Mouse (Mus musculus): ENCODE measurements at regions not wholly inside any gene's neighbourhood (a gene's known extent, or its start where the extent isn't known, plus 50 kb on each side); places are given as distances from the start of the nearest gene placed in this dataset.

DNA sequence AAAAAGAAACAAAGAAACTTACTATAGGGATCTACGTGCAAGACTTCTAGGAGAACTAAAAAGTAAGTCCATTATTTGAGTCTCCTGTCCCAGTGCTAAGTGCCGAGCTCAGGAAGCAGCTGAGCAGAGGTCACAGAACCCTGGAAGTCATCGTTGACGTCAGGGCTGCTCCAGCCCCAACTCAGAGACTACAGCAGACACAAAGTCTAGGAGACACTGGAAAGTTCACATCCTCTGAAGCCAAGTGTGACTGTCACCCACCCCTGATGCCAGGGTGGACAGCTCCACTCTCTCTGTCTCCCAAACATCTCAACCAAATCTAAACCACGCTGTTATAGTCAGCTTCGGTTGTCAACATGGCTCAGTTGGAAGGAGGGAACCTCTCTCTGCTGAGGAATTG lies 124.9 kb downstream of the Rpap3 start:
- no peak for ATAC-seq (ENCODE audit: insufficient number of reproducible peaks, low FRiP score, low TSS enrichment)

DNA sequence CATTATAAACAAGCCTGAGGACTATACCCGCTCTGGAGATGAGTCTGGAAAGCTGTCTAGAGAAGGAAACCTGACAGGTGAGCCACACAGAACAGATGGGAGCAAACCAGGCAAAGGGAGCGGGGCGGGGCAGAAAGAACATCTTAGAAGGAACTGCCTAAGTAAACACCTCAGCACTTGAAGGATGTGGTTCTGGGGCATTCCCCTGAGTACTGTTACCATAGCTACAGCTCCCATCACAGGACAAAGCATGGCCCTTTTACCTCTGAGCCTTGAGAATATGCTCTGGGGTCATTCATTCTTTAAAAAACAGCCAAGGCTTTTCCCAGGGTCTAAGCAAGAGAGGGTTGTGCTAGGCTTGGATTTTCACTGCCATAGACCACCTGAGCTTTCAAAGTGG lies 127.6 kb downstream of the Rpap3 start:
- no peak for ATAC-seq (ENCODE audit: insufficient number of reproducible peaks, low FRiP score, low TSS enrichment)

DNA sequence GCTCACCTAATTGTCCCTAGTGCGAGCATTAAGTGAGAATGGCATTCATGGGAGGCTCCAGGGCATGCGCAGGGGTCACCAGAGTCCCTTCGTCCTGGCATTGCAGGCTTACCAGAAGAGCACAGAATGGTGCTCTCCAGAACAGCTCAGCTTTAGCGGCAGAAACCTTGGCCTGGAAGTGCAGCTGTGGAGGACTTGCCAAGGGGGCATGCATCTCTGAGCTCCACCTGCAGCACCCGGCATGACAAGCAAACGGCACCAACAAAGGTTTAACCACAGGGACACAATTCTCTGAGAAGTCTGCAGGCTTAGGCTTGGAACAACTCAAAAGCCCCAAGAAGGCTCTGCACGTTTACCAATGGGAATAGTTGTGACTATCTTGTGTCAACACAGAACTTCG lies 128.4 kb downstream of the Rpap3 start:
- ATAC-seq (ENCODE audit: insufficient number of reproducible peaks, low FRiP score, low TSS enrichment): no peak

DNA sequence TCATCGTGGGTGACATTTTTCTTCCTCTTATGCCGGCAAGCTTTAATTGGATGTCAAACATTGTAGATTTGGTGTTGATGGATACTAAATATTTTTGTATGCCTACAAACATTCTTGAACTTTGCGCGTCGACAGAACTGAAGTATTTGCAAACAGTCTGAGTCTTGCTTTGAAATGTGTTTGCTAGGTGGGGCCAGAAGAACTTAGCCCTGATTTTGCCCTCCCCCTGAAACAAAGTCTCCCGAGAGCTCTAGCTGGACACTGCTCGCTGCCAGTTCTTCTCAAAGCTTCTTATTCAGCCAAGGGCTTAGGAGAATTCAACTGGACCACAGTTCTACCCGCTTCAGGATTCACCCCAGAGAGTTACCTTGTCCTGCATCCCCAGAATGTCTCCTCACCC lies 133.0 kb downstream of the Rpap3 start:
- ATAC-seq (ENCODE audit: insufficient number of reproducible peaks, low FRiP score, low TSS enrichment): no peak

DNA sequence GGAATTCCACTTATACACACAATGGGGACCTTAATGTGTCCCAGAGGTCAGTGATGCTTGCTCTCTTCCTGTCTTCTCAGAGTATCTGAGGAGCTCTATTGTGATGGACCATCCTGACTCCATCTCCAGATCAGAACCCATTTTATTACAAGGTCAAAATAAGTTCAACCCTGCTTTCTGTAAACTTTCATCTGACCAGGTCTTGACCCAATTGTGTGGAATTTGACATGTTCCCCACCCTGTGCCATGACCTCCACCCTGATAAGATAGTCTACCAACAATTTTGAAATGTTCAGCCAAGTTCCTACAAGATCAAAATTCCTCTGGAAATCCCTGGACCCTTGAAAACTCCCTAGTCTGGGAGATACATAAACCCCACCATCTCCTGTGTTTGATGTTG lies 133.7 kb downstream of the Rpap3 start:
- ATAC-seq (ENCODE audit: insufficient number of reproducible peaks, low FRiP score, low TSS enrichment): no peak

DNA sequence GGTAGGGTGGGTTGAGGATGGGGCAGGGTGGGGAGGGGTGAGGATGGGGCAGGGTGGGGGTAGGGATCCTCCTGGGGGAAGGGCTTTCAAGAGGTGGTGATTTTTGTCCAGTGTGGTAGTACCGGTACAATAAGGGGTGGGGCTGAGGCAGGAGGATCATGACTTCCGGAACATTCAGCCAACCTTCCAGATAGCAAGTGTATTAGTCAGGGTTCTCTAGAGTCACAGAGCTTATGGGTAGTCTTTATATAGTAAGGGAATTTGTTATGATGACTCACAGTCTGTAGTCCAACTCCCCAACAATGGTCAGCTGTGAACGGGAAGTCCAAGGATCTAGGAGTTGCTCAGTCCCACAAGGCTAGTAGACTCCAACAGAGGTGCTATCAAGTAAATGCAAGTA lies 145.5 kb downstream of the Rpap3 start:
- ATAC-seq (ENCODE audit: insufficient number of reproducible peaks, low FRiP score, low TSS enrichment): no peak

DNA sequence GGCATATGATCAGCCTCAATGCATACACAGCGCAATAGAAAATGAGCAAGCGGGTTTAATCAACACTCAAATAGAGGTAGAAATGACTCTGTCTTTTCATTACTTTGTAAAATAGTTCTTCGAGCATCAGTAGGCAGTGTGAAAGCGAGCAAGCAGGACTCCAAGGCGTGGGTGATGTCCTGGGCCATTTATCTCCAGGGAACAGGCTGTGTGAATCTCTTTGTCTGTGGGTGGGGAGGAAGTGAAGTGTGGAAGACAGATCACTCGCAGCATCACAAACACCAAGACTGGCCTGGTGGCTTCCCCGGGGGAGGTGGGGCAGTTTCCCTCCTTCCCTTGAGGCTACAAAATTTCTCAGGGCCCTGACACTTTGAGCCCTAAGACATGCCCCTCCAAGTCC lies 146.9 kb downstream of the Rpap3 start:
- no peak for ATAC-seq (ENCODE audit: insufficient number of reproducible peaks, low FRiP score, low TSS enrichment)

DNA sequence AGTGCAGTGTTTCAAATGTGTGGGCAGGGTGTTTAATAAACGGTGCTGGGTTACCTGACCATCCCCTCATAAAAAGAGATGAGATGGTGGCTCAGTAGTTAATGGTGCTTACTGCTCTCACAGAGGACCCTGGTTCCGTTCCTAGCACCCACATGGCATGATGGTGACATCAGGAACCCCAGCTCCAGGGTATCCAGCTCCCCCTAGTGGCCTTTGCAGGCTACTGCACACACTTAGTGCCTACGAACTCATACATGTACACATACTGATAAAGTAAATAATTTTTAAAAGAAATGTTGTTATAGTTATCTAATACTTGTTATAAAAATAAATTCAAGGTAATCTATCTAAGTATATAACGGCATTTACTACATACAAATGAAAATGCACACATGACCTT lies 157.3 kb downstream of the Rpap3 start:
- no peak for ATAC-seq (ENCODE audit: insufficient number of reproducible peaks, low FRiP score, low TSS enrichment)

DNA sequence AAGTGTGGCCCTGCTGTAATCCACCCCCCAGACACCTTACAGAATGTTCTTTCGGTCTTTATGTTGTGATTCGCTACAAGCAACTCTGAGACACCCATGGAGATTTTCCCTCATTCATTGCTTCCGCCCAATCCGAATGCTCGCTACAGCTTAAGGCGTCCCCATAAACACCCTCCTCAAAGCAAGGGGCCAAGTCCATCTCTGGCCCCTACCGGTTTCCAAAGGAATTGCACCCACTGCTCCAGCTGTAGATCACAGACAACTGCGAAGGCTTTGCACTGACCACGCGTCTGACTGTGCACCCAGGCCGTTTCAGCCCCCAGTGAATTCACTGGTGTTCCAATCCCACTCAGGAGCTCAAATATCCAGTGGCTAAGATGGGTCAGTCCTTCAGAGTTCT lies 160.6 kb downstream of the Rpap3 start:
- no peak for ATAC-seq (ENCODE audit: insufficient number of reproducible peaks, low FRiP score, low TSS enrichment)

DNA sequence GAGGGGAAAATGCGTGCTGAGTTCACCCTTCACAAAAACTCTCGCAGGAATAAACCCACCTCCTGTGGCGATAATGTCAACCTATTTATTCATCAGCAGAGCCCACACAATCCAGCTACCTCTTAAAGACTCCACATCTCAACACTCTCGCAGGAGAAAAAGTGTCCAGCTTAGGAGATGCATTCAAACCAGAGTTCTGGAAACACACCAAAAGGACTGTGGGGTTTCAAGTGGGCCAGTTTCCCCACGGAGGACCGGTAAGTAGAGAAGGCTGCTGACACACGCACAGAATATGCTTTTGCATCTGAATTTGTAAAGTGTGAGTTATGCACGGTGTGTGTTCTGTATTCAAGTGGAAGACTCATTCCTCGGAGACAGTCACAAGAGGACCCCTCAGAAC lies 164.0 kb downstream of the Rpap3 start:
- ATAC-seq (ENCODE audit: insufficient number of reproducible peaks, low FRiP score, low TSS enrichment): no peak

DNA sequence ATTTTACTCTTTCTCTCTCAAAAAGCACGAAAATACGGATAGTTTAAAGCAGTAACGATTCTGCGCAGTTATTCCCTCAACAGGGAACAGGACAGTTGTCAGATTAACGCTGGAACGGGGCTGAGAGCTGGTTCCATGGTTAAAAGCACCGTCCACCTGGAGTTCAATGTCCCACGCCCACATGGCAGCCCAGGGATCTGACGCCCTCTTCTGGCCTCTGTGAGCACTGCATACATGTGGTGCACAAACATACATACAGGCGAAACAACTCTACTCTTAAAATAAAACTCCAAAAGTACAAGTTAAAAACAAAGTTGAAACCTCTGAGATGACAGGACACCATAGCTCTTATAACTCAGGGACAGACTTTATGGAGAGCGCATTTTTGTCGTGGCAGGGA lies 169.5 kb downstream of the Rpap3 start:
- no peak for ATAC-seq (ENCODE audit: insufficient number of reproducible peaks, low FRiP score, low TSS enrichment)

DNA sequence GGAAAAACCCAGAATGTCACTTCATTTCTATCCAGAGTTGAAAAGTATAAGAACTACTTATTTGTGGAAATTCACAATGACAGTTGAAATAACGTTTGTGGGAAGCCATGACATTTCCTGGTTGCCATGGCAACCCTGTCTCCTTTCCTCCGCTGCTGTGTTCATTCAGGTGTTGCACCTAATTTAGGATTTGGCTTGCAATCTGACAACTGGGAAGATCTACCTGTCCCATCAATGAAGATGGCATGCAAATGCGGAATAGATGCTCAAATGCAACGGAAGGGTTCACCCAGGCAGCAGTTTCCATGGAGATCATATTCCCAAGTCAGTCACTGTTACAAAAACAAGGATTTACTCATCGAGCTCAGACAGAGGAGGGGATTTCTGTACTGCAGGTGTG lies 170.7 kb downstream of the Rpap3 start:
- no peak for ATAC-seq (ENCODE audit: insufficient number of reproducible peaks, low FRiP score, low TSS enrichment)

DNA sequence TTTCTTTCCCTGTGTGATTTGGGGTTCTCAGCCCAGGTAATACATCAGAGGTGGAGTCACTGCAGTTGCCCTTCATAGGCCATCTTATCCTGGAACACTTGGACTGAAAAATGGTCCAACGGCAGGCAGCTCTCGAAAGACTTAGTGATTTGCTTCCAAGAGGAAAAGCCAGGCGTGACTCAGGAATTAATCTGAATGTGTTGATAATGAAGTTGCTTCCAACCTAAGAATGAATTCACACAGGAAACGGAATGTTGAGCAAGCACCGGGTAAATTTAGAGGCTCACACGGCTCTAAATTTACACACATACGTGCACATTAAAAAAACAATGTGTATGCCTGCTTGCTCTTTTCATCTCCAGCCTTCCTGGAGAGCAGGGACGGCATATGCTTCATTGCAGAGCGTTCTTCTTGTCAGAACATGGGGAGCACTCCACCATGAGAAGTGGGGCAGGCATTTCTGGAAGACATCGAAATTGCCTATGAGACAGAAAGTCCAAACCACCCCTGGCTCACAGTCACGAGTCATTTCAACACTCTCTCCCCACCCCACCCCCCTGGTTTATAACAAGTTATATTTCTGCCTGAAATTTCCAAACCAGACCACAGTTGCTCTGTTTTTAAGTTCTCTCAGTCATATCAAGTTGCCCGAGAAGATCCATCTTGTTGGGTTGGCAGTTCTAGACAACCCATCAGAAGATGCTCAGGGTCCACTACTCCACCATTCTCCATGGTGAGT lies 171.9 kb downstream of the Rpap3 start:
- no peak for ATAC-seq (ENCODE audit: insufficient number of reproducible peaks, low FRiP score, low TSS enrichment)

DNA sequence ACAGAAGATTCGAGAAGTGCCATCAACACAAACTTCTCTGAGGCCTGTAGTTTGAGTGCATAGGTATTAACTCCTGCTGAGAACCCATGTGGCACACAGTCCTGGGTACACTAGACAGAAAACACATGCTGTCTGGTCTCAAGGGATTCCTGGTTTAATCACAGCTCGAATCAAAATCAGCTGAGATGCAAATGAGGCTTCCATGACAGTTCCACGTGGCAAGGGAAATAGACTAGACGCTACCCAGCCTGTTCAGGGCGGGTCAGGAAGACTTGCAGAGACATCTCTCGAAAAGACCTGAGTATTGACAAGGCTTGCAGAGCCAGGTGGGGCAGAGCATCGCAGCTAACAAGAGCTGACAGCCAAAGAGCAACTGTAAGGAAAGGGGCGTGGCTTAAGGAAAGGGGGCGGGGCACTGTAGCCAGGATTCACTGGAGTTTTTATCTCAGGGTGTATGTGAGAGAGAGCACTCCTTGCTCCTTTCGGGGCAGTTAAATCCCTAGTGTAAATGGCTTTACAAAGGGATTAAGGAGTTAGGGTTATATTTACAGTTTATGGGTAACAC lies 173.2 kb downstream of the Rpap3 start:
- ATAC-seq (ENCODE audit: insufficient number of reproducible peaks, low FRiP score, low TSS enrichment): no peak

DNA sequence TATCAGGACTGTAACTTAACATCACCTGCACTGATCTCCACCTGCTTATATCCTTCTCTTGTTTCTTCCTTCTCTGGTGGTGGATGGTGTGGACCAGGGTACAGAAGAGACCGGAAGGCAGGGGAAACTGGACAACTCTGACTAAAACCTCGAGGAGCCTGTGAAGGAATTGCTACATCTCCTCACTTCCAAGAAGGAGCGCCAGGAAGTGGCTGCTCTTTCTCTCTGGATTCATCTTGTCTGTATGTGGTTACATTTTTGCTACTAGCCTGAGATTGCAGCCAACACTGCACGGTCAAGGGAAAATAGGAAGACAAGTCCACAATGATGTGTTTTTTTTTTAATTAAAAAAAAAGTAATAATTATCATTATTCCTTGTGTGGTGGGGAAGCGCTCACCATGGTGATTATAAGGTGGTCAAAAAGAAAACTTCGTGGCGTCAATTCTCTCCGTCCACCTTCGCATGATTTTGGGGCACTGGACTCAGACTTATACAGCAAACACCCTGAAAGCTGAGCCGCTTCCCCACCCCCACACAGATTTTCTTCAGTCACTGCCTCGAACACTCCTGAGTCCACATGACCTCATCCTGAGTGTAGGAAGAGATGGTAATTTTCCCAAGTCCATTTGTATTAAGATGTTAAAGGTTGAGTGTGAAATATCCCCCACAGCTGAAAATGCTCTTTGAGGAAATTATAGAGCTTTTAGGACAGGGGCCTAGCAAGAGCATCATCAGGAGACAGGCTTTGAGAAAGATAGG lies 177.2 kb downstream of the Rpap3 start:
- no peak for ATAC-seq (ENCODE audit: insufficient number of reproducible peaks, low FRiP score, low TSS enrichment)

DNA sequence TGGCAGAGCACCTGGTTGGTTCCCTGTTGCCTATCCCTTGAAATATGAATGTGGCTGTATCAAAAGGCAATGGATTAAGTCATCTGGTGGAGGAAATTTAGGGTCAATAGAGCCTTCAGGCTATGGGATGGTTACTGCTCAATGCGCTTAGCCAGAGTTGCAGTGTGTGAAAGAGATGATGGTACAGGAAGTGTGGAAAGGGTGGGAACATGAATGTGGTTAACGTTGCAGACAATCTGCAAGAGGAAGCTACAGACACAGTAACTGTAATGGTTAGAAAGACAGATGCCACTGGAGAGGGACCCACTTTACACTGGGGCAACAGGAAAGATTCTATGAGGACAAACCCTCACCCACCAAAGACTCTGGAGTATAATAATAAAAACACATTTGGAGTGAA lies 185.2 kb downstream of the Rpap3 start:
- no peak for ATAC-seq (ENCODE audit: insufficient number of reproducible peaks, low FRiP score, low TSS enrichment)

DNA sequence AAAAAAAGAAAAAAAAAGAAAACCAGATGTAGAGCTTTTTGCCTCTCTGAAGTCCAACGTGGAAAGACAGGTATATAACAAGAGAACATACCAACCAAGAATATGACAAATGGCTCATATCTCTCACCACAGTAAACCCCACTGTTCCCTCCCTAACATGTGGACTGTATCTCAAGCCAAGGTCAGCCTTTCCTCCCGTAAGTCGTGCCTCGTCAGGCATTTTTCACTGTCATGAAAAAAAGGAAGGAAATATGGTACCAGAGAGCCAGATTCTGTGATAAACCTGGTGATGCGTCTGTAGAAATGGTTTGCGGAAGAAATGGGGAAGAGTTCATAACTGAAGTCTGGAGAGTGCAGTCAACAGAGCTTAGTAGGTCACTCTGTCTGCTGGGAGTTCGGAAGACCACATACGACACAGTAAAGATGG lies 185.7 kb downstream of the Rpap3 start:
- ATAC-seq (ENCODE audit: insufficient number of reproducible peaks, low FRiP score, low TSS enrichment): no peak

DNA sequence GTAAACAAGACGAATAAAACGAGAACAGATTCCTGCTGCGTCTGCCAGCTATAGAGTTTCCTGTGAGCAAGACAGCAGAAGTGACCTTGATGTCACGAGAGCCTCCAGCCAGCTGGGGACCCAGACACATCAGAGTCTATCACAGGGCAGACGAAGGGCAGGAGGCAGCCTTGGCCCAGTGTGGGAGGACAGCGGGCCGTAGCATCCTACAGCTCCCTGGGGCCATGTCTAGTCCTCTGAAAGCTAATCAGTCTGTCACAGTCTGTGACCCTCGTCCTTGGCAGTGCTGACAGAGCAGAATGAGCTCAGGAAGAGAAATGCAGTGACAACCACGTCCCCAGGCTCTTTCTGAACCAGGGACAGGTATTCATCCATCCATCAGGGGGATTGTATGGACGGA lies 187.7 kb downstream of the Rpap3 start:
- ATAC-seq (ENCODE audit: insufficient number of reproducible peaks, low FRiP score, low TSS enrichment): no peak; the same call in 1 of the 2 replicates

DNA sequence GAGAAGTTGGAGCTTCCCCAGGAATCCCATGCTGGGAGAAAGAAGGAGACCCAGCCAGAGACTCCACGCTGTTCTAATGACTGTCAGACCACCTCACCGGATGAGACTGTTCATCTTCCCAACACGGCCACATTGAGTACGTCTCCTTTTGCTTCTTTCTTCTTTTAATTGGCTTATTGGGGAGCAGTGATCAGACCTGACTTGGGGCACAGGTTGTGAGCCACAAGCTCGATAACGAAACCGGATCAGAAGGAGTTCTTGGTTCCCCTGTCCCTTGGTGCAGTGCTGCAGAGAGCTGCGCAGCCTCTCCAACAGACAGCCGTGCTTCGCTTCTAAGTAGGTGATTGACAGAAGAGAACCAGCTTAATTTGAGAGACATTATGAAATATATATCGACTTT lies 188.4 kb downstream of the Rpap3 start:
- no peak for ATAC-seq (ENCODE audit: insufficient number of reproducible peaks, low FRiP score, low TSS enrichment)

DNA sequence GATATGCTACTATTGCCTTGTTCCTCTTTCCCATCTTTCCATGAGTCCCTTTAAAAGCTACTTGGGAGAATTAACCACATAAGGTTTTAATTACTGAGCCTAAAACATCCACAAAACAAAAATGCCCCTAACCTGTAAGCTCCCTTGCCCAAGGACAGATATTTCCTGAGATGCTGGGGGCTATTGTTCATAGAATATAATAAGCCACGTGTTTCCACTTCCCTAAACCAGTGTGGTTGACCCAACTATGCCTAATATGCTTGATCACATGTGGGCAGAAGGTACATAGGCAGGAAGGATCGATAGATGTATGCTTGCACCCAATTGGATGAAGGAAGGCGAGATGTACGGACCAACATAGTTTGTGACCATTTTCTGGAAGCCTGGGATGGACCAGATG lies 189.9 kb downstream of the Rpap3 start:
- ATAC-seq (ENCODE audit: insufficient number of reproducible peaks, low FRiP score, low TSS enrichment): no peak

DNA sequence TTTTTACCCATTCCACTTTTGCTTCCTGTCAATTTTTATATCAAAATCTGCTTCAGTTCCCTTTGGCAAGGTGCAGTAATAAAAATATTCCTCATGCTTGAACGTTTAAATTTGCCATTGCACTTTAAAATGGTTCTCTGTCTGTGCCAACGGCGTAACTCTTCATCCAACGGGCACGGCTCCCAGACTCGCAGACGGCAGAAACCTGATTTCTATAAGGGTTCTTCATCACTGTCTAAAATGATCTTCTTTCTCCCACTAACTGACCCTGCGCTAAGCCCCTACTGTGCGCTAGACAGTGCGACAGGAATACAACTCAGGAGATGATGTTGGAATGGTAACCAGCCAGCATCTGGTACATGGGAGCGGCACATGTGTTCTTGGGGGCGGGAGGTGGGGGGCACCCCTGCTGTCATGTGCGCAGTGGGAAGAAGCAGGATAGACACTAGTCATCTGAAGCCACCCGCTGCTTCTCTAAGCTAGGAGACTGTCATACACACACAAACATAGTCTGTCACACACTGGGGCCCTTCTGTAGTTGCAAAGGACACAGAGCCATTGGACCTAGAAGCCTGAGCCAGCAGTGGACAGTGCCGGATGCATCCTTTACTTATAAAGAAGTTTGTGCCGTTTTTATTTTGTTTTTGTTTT lies 197.8 kb downstream of the Rpap3 start:
- no peak for ATAC-seq (ENCODE audit: insufficient number of reproducible peaks, low FRiP score, low TSS enrichment)

All from cerebellum, adult (tissue).